Mouse (Mus musculus) kidney, embryonic 15.5 days (tissue): ENCODE measurements at regions not wholly inside any gene's neighbourhood (a gene's known extent, or its start where the extent isn't known, plus 50 kb on each side); places are given as distances from the start of the nearest gene placed in this dataset.
A peak's percentile ranks its signal among the peaks of the same experiment; 100 is the strongest.

Experiments
- ATAC-seq: fragments of 200-750 bp; cut with Nextera tagmentation; replicated peaks from 2 replicates; pipeline ENCODE4 v1.8.0; 2017; ENCODE audit warnings: moderate TSS enrichment; ENCODE audit not compliant: low FRiP score
- H3K27ac ChIP-seq: fragments of 300-500 bp; sonication (generic); 2 replicates; pipeline ENCODE4 v1.5.1; 2015; ENCODE audit warnings: mild to moderate bottlenecking, inconsistent platforms
- H3K27me3 ChIP-seq: fragments of 300-500 bp; sonication (generic); 2 replicates; pipeline ENCODE4 v1.6.1; 2015; ENCODE audit warnings: inconsistent platforms
- H3K36me3 ChIP-seq: fragments of 300-500 bp; sonication (generic); 2 replicates; pipeline ENCODE4 v1.6.1; 2015; ENCODE audit warnings: inconsistent platforms
- H3K4me1 ChIP-seq: fragments of 300-500 bp; sonication (generic); 2 replicates; pipeline ENCODE4 v1.6.1; 2015; ENCODE audit warnings: inconsistent platforms
- H3K4me2 ChIP-seq: fragments of 300-500 bp; sonication (generic); 2 replicates; pipeline ENCODE4 v1.6.1; 2015; ENCODE audit warnings: moderate library complexity, mild to moderate bottlenecking, inconsistent platforms
- H3K4me3 ChIP-seq: fragments of 300-500 bp; sonication (generic); replicated peaks from 2 replicates; pipeline ENCODE4 v1.5.1; 2015; ENCODE audit warnings: mild to moderate bottlenecking, inconsistent platforms
- H3K9ac ChIP-seq: fragments of 300-500 bp; sonication (generic); 2 replicates; pipeline ENCODE4 v1.6.1; 2015; ENCODE audit warnings: mild to moderate bottlenecking, inconsistent platforms
- H3K9me3 ChIP-seq: fragments of 300-500 bp; sonication (generic); replicated peaks from 2 replicates; pipeline ENCODE4 v1.6.1; 2016; ENCODE audit warnings: inconsistent platforms
- WGBS: fragments of 180-500 bp; shearing (Covaris S2); methylation state at CpG from one replicate; pipeline ENCODE4 v1.1.7; 2015; ENCODE audit warnings: mixed read lengths; 5-methylcytosine and 5-hydroxymethylcytosine counted together

- WGBS, result 63% methylated on average over 10 of the region's 10 CpGs
- no peaks in the 10 kb centered on the region for H3K36me3 ChIP-seq
- H3K4me3 ChIP-seq, result no peak overlapping the region
- H3K27ac ChIP-seq, result no peak overlapping the region
- H3K9me3 ChIP-seq, result no peaks in the 10 kb centered on the region
- ATAC-seq, result no peak
- H3K4me2 ChIP-seq, result no peak overlapping the region
- H3K9ac ChIP-seq, result no peak overlapping the region
- peaks cover 11% of the 10 kb centered on the region; the same call in 1 of the 2 replicates for H3K4me1 ChIP-seq
- peaks cover 50% of the 10 kb centered on the region for H3K27me3 ChIP-seq
These were observed 111.1 kb downstream of the Tfap2c start for GRCm38 (mm10) chr2:172660479-172660878.

- ATAC-seq, result no peak
- H3K9ac ChIP-seq, result no peak overlapping the region
- no peaks in the 10 kb centered on the region for H3K36me3 ChIP-seq
- no peak overlapping the region for H3K27ac ChIP-seq
- 5% methylated on average over 7 of the region's 7 CpGs for WGBS
- H3K4me2 ChIP-seq, result 0 out of 2 replicates have a peak overlapping the region, but pooled peaks have one; percentile 5
- H3K4me1 ChIP-seq, result peaks cover 11% of the 10 kb centered on the region; the same call in 1 of the 2 replicates
- H3K4me3 ChIP-seq, result no peak overlapping the region
- H3K27me3 ChIP-seq, result peaks cover 50% of the 10 kb centered on the region
- H3K9me3 ChIP-seq, result no peaks in the 10 kb centered on the region
These were observed 111.5 kb downstream of the Tfap2c start for GRCm38 (mm10) chr2:172660916-172661315.

- 5% methylated on average over 15 of the region's 15 CpGs for WGBS
- Histone ChIP-seq H3K27me3 (peaks cover 46% of the 10 kb centered on the region), H3K36me3 (no peaks in the 10 kb centered on the region), H3K9ac (no peak overlapping the region), H3K4me2 (peak overlapping the region; percentile 5; the same call in 1 of the 2 replicates), H3K4me1 (peaks cover 11% of the 10 kb centered on the region; the same call in 1 of the 2 replicates), H3K27ac (no peak overlapping the region), H3K4me3 (no peak overlapping the region), H3K9me3 (no peaks in the 10 kb centered on the region)
- ATAC-seq, result no peak
These were observed 112.1 kb downstream of the Tfap2c start for GRCm38 (mm10) chr2:172661418-172661980.

GRCm38 (mm10) chr2:172662165-172662564 lies 112.8 kb downstream of the Tfap2c start:
- Histone ChIP-seq H3K9me3 (no peaks in the 10 kb centered on the region), H3K9ac (no peak overlapping the region), H3K27me3 (peaks cover 42% of the 10 kb centered on the region), H3K4me2 (no peak overlapping the region), H3K36me3 (no peaks in the 10 kb centered on the region), H3K4me3 (no peak overlapping the region), H3K27ac (no peak overlapping the region), H3K4me1 (peaks cover 11% of the 10 kb centered on the region; the same call in 1 of the 2 replicates)
- ATAC-seq, result no peak
- WGBS, result 56% methylated on average over 11 of the region's 11 CpGs

- no peak overlapping the region for H3K9ac ChIP-seq
- no peak; the same call in 1 of the 2 replicates for ATAC-seq
- no peak overlapping the region for H3K27ac ChIP-seq
- no peak overlapping the region for H3K4me2 ChIP-seq
- no peaks in the 10 kb centered on the region for H3K9me3 ChIP-seq
- H3K36me3 ChIP-seq, result no peaks in the 10 kb centered on the region
- peaks cover 11% of the 10 kb centered on the region; the same call in 1 of the 2 replicates for H3K4me1 ChIP-seq
- H3K27me3 ChIP-seq, result peaks cover 42% of the 10 kb centered on the region
- 7% methylated on average over 6 of the region's 6 CpGs for WGBS
- no peak overlapping the region for H3K4me3 ChIP-seq
These were observed 114.3 kb downstream of the Tfap2c start for GRCm38 (mm10) chr2:172663681-172664080.

GRCm38 (mm10) chr2:172673081-172673480 lies 123.7 kb downstream of the Tfap2c start:
- no peaks in the 10 kb centered on the region for H3K9me3 ChIP-seq
- ATAC-seq, result no peak
- no peak overlapping the region for H3K27ac ChIP-seq
- no peaks in the 10 kb centered on the region for H3K4me1 ChIP-seq
- H3K4me3 ChIP-seq, result no peak overlapping the region
- H3K4me2 ChIP-seq, result no peak overlapping the region
- no peak overlapping the region for H3K9ac ChIP-seq
- WGBS, result 31% methylated on average over 2 of the region's 2 CpGs
- no peaks in the 10 kb centered on the region for H3K27me3 ChIP-seq
- H3K36me3 ChIP-seq, result no peaks in the 10 kb centered on the region

GRCm38 (mm10) chr2:172674641-172675040 lies 125.2 kb downstream of the Tfap2c start:
- Histone ChIP-seq H3K4me1 (no peaks in the 10 kb centered on the region), H3K36me3 (no peaks in the 10 kb centered on the region), H3K27me3 (no peaks in the 10 kb centered on the region), H3K4me2 (no peak overlapping the region), H3K9me3 (no peaks in the 10 kb centered on the region), H3K4me3 (no peak overlapping the region), H3K27ac (no peak overlapping the region), H3K9ac (no peak overlapping the region)
- no peak for ATAC-seq
- 82% methylated on average over 8 of the region's 8 CpGs for WGBS

- no peaks in the 10 kb centered on the region for H3K27me3 ChIP-seq
- H3K4me1 ChIP-seq, result no peaks in the 10 kb centered on the region
- H3K9me3 ChIP-seq, result no peaks in the 10 kb centered on the region
- no peak overlapping the region for H3K4me2 ChIP-seq
- H3K27ac ChIP-seq, result no peak overlapping the region
- WGBS, result 43% methylated on average over 15 of the region's 15 CpGs
- no peak overlapping the region for H3K4me3 ChIP-seq
- no peak for ATAC-seq
- H3K9ac ChIP-seq, result no peak overlapping the region
- H3K36me3 ChIP-seq, result no peaks in the 10 kb centered on the region
These were observed 125.7 kb downstream of the Tfap2c start for GRCm38 (mm10) chr2:172675081-172675480.

- Histone ChIP-seq H3K9me3 (0 out of 2 replicates have a peak, but pooled peaks cover 4% of the 10 kb centered on the region), H3K4me1 (0 out of 2 replicates have a peak, but pooled peaks cover 3% of the 10 kb centered on the region), H3K36me3 (no peaks in the 10 kb centered on the region), H3K27ac (no peak overlapping the region), H3K9ac (no peak overlapping the region), H3K4me3 (no peak overlapping the region), H3K27me3 (no peaks in the 10 kb centered on the region), H3K4me2 (no peak overlapping the region)
- 77% methylated on average over 1 of the region's 1 CpGs for WGBS
- ATAC-seq, result no peak
These were observed 140.8 kb downstream of the Tfap2c start for GRCm38 (mm10) chr2:172690196-172690595.

GRCm38 (mm10) chr2:172690931-172691651 lies 141.7 kb downstream of the Tfap2c start:
- H3K9me3 ChIP-seq, result 0 out of 2 replicates have a peak, but pooled peaks cover 4% of the 10 kb centered on the region
- no peak overlapping the region for H3K27ac ChIP-seq
- no peaks in the 10 kb centered on the region for H3K27me3 ChIP-seq
- no peak overlapping the region for H3K9ac ChIP-seq
- 0 out of 2 replicates have a peak, but pooled peaks cover 3% of the 10 kb centered on the region for H3K4me1 ChIP-seq
- H3K4me2 ChIP-seq, result no peak overlapping the region
- WGBS, result 73% methylated on average over 9 of the region's 9 CpGs
- H3K4me3 ChIP-seq, result no peak overlapping the region
- H3K36me3 ChIP-seq, result no peaks in the 10 kb centered on the region
- ATAC-seq, result no peak

- Histone ChIP-seq H3K36me3 (no peaks in the 10 kb centered on the region), H3K9ac (no peak overlapping the region), H3K27me3 (no peaks in the 10 kb centered on the region), H3K4me3 (no peak overlapping the region), H3K27ac (no peak overlapping the region), H3K9me3 (no peaks in the 10 kb centered on the region), H3K4me2 (no peak overlapping the region), H3K4me1 (no peaks in the 10 kb centered on the region)
- WGBS, result 64% methylated on average over 6 of the region's 6 CpGs
- no peak for ATAC-seq
These were observed 149.6 kb downstream of the Tfap2c start for GRCm38 (mm10) chr2:172698961-172699360.

GRCm38 (mm10) chr2:172699654-172700053 lies 150.3 kb downstream of the Tfap2c start:
- no peaks in the 10 kb centered on the region for H3K4me1 ChIP-seq
- H3K27me3 ChIP-seq, result no peaks in the 10 kb centered on the region
- H3K36me3 ChIP-seq, result no peaks in the 10 kb centered on the region
- no peak for ATAC-seq
- no peak overlapping the region for H3K4me3 ChIP-seq
- H3K27ac ChIP-seq, result no peak overlapping the region
- no peak overlapping the region for H3K9ac ChIP-seq
- H3K9me3 ChIP-seq, result no peaks in the 10 kb centered on the region
- no peak overlapping the region for H3K4me2 ChIP-seq
- 83% methylated on average over 4 of the region's 4 CpGs for WGBS
